Mouse (Mus musculus) C2C12 (cell line): ENCODE measurements around the gene Krtap10-4.

Source experiments
- CTCF ChIP-seq: IDR thresholded peaks from one replicate; pipeline ENCODE4 v1.5.1; 2011; ENCODE audit not compliant: control insufficient read depth, insufficient read depth, insufficient read length
- MAX ChIP-seq: IDR thresholded peaks from one replicate; pipeline ENCODE4 v1.6.1; 2011; ENCODE audit warnings: mild to moderate bottlenecking, control low read depth

DNA sequence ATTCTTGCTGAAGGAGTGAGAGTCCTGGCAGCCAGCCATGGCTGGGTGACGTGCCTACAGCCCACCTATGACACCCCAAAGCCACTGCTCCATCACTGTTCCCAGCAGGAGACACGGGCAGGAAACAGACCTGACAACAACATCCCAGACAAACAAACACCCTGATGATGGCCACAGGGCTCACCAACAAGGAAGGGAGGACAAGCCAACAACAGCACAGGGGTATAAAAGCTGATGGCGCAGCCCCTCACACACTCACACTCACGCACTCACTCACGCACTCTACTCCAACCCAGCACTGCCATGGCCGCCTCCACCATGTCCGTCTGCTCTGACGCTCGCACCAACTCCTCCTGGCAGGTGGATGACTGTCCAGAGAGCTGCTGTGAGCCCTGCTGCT is 25.7 kb upstream of the Krtap10-4 start, which contains the start of gene Gm10318:
- TF ChIP-seq CTCF, result no peak
- no peak for TF ChIP-seq MAX
